Mouse (Mus musculus): ENCODE data around the gene Kctd12b.
"Not testable (repeated sequence)": the region's sequence is repeated elsewhere in the genome, so short reads cannot be mapped to it uniquely, and the experiment has no call there.

Gene Kctd12b

GRCm38 (mm10) chrX:153695782-153696395 is at the start of gene Kctd12b:
Gene Kctd12b, minus strand, starts transcription at chrX:153696391.
- DNase-seq = peak; percentile 38

- DNase-seq = no peak
Observed at GRCm38 (mm10) chrX:153742493-153742892, 46.3 kb upstream of the Kctd12b start.

GRCm38 (mm10) chrX:153735697-153736096 is 39.5 kb upstream of the Kctd12b start:
- DNase-seq = no peak

GRCm38 (mm10) chrX:153724400-153724799 is 28.2 kb upstream of the Kctd12b start:
- DNase-seq = peak; percentile 11

- peak; percentile 41 for DNase-seq
Observed at GRCm38 (mm10) chrX:153723110-153723916, 27.1 kb upstream of the Kctd12b start, which contains the start of gene Nbdy. Gene Nbdy, plus strand, starts transcription at chrX:153723590.

GRCm38 (mm10) chrX:153719602-153720001 is 23.4 kb upstream of the Kctd12b start:
- peak; percentile 21 for DNase-seq

- DNase-seq = no peak
Observed at GRCm38 (mm10) chrX:153716716-153717115, 20.5 kb upstream of the Kctd12b start.

GRCm38 (mm10) chrX:153707735-153708134 is 11.5 kb upstream of the Kctd12b start:
- peak; percentile 8 for DNase-seq

- no peak for DNase-seq
Observed at GRCm38 (mm10) chrX:153700463-153700862, 4.3 kb upstream of the Kctd12b start.

- not testable (repeated sequence) for DNase-seq
Observed at GRCm38 (mm10) chrX:153668233-153668632, 28.0 kb downstream of the Kctd12b start.

- no peak for DNase-seq
Observed at GRCm38 (mm10) chrX:153664903-153665302, 31.3 kb downstream of the Kctd12b start.

GRCm38 (mm10) chrX:153656949-153657348 is 39.2 kb downstream of the Kctd12b start:
- DNase-seq = no peak

GRCm38 (mm10) chrX:153640615-153641014 is 55.6 kb downstream of the Kctd12b start:
- DNase-seq = no peak

GRCm38 (mm10) chrX:153636247-153636646 is 59.9 kb downstream of the Kctd12b start:
- DNase-seq = peak; percentile 38
